ENCODE assay signal across 10 mouse cellular contexts in the genomic region with DNA sequence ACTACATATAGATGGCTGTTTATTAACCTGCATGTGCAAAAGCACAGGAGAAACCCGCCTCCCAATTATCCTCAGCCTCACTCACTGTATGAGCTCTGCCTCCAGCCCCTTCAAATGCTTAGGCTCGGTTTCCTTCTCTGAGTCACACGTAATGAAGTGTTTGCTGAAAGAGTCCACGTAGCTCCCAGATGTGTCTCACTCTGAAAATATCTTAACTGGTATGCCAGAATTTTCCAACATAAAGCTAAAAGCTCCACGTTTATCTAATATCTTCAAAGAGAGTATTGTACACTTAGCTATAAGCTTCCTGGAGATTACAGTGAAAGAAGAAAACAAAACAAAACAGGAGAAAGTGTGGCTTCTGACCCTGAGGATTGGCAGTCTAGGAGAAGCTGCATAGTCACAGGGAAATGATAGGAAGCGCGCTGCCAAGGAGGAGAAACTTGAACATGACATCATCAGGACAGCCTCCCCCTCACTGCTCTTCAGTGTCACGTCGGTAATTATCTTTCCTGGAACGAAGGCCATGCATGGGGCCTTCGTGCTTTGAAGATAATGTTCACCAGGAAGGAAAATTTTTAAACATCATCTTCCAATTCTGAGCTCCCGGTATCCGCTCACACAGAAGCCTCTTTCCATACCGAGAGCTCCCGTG.
DNase-seq lines count a peak whose midpoint lies in the region; ATAC-seq lines count a peak whose summit lies in the region.
"Had no signal": no experiment of that assay in that cellular context is flagged by ENCODE, and none has a peak within 500 bp of the region (broad histone marks: within the 10 kb centered on the region; RNA-seq: fewer than 3 reads in every experiment).

No protein-coding gene starts in this region.

- H3K27me3 ChIP-seq in kidney, embryonic 14.5 days (ENCODE audit: control insufficient read depth, insufficient read depth, low read length) = no peaks in the 10 kb centered on the region
- H3K27me3 ChIP-seq in heart, embryonic 14.5 days (ENCODE audit: control insufficient read depth, insufficient read depth, low read length) = 0 out of 2 replicates have a peak, but pooled peaks cover 5% of the 10 kb centered on the region
- H3K27me3 ChIP-seq: Patski had no signal

- H3K9me3 ChIP-seq in kidney, embryonic 14.5 days (ENCODE audit: control insufficient read depth, low read length) = no peaks in the 10 kb centered on the region
- no peaks in the 10 kb centered on the region for H3K9me3 ChIP-seq in heart, embryonic 14.5 days (ENCODE audit: control insufficient read depth, low read length)

- no peaks in the 10 kb centered on the region for H3K36me3 ChIP-seq in kidney, embryonic 14.5 days (ENCODE audit: control insufficient read depth, insufficient read depth, low read length)
- H3K36me3 ChIP-seq in heart, embryonic 14.5 days (ENCODE audit: control insufficient read depth, insufficient read depth, low read length) = no peaks in the 10 kb centered on the region

- H3K9ac ChIP-seq in kidney, embryonic 14.5 days (ENCODE audit: low read depth, low read length) = no peak overlapping the region
- H3K9ac ChIP-seq in heart, embryonic 14.5 days (ENCODE audit: low read length) = no peak overlapping the region

- DNase-seq in kidney, postnatal 4 days = peak; percentile 3 to 20
- peak; percentile 22 for DNase-seq in adrenal gland, postnatal 25 days
- peak; percentile 44 for DNase-seq in lung, postnatal 14 days
- no peak for DNase-seq in frontal cortex, postnatal 25 days (ENCODE audit: low spot score in 2 of 2)
- no peak for DNase-seq in thymus, postnatal 36 days
- DNase-seq in retina, postnatal 1 day = no peak
- DNase-seq: embryo, embryonic 11 days had no signal

- ATAC-seq in kidney, embryonic 14.5 days (ENCODE audit: low FRiP score, low TSS enrichment) = no peak
- ATAC-seq in heart, embryonic 14.5 days (ENCODE audit: insufficient number of reproducible peaks, insufficient read depth, low FRiP score, low read depth) = peak; percentile 57; the same call in 1 of the 2 replicates
- ATAC-seq: Patski had no signal

- no peak overlapping the region for H3K4me2 ChIP-seq in kidney, embryonic 14.5 days (replicated peaks; ENCODE audit: low read depth, low read length)
- H3K4me2 ChIP-seq in heart, embryonic 14.5 days (ENCODE audit: low read length) = peak overlapping the region; percentile 47

- no peak overlapping the region for H3K4me3 ChIP-seq in kidney, embryonic 14.5 days (ENCODE audit: low read length)
- no peak overlapping the region for H3K4me3 ChIP-seq in heart, embryonic 14.5 days (ENCODE audit: control insufficient read depth in 1 of 2, insufficient read depth in 1 of 2, low read depth in 1 of 2, low read length in 2 of 2)

- H3K4me1 ChIP-seq in kidney, embryonic 14.5 days (ENCODE audit: control insufficient read depth, insufficient read depth, low read length) = no peaks in the 10 kb centered on the region
- peaks cover 7 to 8% of the 10 kb centered on the region in 2 experiments for H3K4me1 ChIP-seq in heart, embryonic 14.5 days (ENCODE audit: control insufficient read depth in 2 of 2, insufficient read depth in 2 of 2, low read length in 2 of 2)

- WGBS in kidney, embryonic 14.5 days = 50% methylated on average over 15 of the region's 15 CpGs
- WGBS in heart, embryonic 14.5 days = 20% methylated on average over 15 of the region's 15 CpGs

- no peak overlapping the region for H3K27ac ChIP-seq in kidney, embryonic 14.5 days (ENCODE audit: low read depth, low read length)
- peak overlapping the region; percentile 52 to 56 for H3K27ac ChIP-seq in heart, embryonic 14.5 days (replicated peaks in 1 of 2; ENCODE audit: control insufficient read depth in 1 of 2, insufficient read depth in 1 of 2, low read depth in 2 of 2, low read length in 2 of 2)

Comparison
In these comparisons a context has a peak if more than half of its experiments do, and no peak if none do; other contexts are left out.
1. DNase-seq: peak in kidney, postnatal 4 days (2 of 2), adrenal gland, postnatal 25 days (single experiment) and lung, postnatal 14 days (single experiment); none in frontal cortex, postnatal 25 days (0 of 2), thymus, postnatal 36 days (0 of 2) and retina, postnatal 1 day (single experiment).